In the genomic region with DNA sequence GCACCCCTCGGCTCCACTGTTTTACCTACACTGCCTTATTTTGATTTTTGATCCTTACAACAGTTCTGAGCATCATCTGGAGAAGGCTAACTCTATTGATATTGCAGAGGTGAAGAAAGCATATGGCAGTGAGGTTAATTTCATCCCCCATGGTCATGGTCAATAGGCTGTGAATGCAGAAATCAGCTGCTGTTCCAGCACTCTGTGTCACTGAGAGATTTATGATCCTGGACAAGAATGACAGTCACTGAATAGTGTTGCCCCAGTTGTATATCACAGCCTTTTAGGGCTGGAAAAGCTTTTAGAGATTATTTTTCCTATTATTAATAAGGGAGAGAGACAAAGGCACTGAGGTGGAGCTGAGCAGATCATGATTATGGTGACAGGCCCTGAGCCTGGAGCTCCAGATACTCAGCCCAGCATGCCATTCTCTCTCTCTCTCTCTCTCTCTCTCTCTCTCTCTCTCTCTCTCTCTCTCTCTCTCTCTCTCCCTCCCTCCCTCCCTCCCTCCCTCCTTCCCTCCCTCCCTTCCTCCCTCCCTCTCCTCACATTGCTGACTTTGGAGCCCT, we compare ENCODE assay signal across 20 mouse cellular contexts.
DNase-seq lines count a peak whose midpoint lies in the region; ATAC-seq and TF ChIP-seq lines count a peak whose summit lies in the region.
"Had no signal": no experiment of that assay in that cellular context is flagged by ENCODE, and none has a peak within 500 bp of the region (broad histone marks: within the 10 kb centered on the region; RNA-seq: fewer than 3 reads in every experiment).

No protein-coding gene starts in this region.

- ATAC-seq in hindbrain, embryonic 13.5 days (ENCODE audit: low FRiP score): peak; percentile 74; the same call in 1 of the 2 replicates
- peak; percentile 42; the same call in 1 of the 2 replicates for ATAC-seq in midbrain, embryonic 16.5 days

- H3K36me3 ChIP-seq in heart, embryonic 10.5 days: no peaks in the 10 kb centered on the region
- no peaks in the 10 kb centered on the region for H3K36me3 ChIP-seq in hindbrain, embryonic 13.5 days
- no peaks in the 10 kb centered on the region for H3K36me3 ChIP-seq in midbrain, embryonic 16.5 days (ENCODE audit: control insufficient read depth, insufficient read depth, low read length)
- H3K36me3 ChIP-seq: embryonic facial prominence, embryonic 13.5 days; heart, embryonic 13.5 days; limb, embryonic 13.5 days; lung, embryonic 15.5 days; midbrain, embryonic 12.5 days had no signal

- no peak overlapping the region for H3K27ac ChIP-seq in heart, embryonic 10.5 days
- H3K27ac ChIP-seq in hindbrain, embryonic 13.5 days: peak overlapping the region; percentile 78
- H3K27ac ChIP-seq in midbrain, embryonic 16.5 days (ENCODE audit: low read length): peak overlapping the region; percentile 65
- H3K27ac ChIP-seq: embryonic facial prominence, embryonic 13.5 days; limb, embryonic 13.5 days; liver, embryonic 14.5 days; lung, embryonic 15.5 days; midbrain, embryonic 12.5 days; stomach, postnatal 0 days had no signal

- 74% methylated on average over 1 of the region's 1 CpGs for WGBS in heart, embryonic 10.5 days
- 62% methylated on average over 1 of the region's 1 CpGs for WGBS in hindbrain, embryonic 13.5 days
- 71% methylated on average over 1 of the region's 1 CpGs for WGBS in midbrain, embryonic 16.5 days

- DNase-seq in heart, adult 11 months: peak; percentile 34
- no peak for DNase-seq in heart, embryonic 10.5 days (ENCODE audit: low spot score)
- peak; percentile 35 for DNase-seq in brain, embryonic 14.5 days (ENCODE audit: low read depth)
- DNase-seq in ovary, postnatal 10 days (ENCODE audit: low spot score): no peak
- no peak for DNase-seq in right cerebral cortex, postnatal 14 days
- DNase-seq in kidney, adult 8-10 months: no peak
- DNase-seq: adrenal gland, postnatal 25 days; cerebellum, adult 11-12 months; kidney, postnatal 36 days; lung, postnatal 4 days; right cerebral cortex, postnatal 4 days had no signal

- H3K27me3 ChIP-seq in heart, embryonic 10.5 days (ENCODE audit: insufficient read depth, poor library complexity, severe bottlenecking): no peaks in the 10 kb centered on the region
- H3K27me3 ChIP-seq in hindbrain, embryonic 13.5 days: no peaks in the 10 kb centered on the region
- H3K27me3 ChIP-seq in midbrain, embryonic 16.5 days (ENCODE audit: control insufficient read depth, insufficient read depth, low read depth, low read length): no peaks in the 10 kb centered on the region
- H3K27me3 ChIP-seq: embryonic facial prominence, embryonic 13.5 days; heart, embryonic 13.5 days; limb, embryonic 13.5 days; lung, embryonic 15.5 days; midbrain, embryonic 12.5 days had no signal

- TF ChIP-seq POLR2A in brain, embryonic 14.5 days (IDR thresholded peaks at IDR 0.05; ENCODE audit: borderline replicate concordance, extremely low read depth, insufficient read depth, insufficient read length, poor library complexity, severe bottlenecking): no peak

- H3K9me3 ChIP-seq in heart, embryonic 10.5 days: no peaks in the 10 kb centered on the region
- no peaks in the 10 kb centered on the region for H3K9me3 ChIP-seq in hindbrain, embryonic 13.5 days
- no peaks in the 10 kb centered on the region for H3K9me3 ChIP-seq in midbrain, embryonic 16.5 days (replicated peaks; ENCODE audit: control insufficient read depth, low read length, poor library complexity, severe bottlenecking)
- H3K9me3 ChIP-seq: embryonic facial prominence, embryonic 13.5 days; heart, embryonic 13.5 days; limb, embryonic 13.5 days; lung, embryonic 15.5 days; midbrain, embryonic 12.5 days had no signal

- no peak overlapping the region for H3K4me2 ChIP-seq in hindbrain, embryonic 13.5 days
- H3K4me2 ChIP-seq in midbrain, embryonic 16.5 days (ENCODE audit: low read length): no peak overlapping the region
- H3K4me2 ChIP-seq: embryonic facial prominence, embryonic 13.5 days; limb, embryonic 13.5 days; lung, embryonic 15.5 days; midbrain, embryonic 12.5 days had no signal

- peaks cover 6% of the 10 kb centered on the region; the same call in 1 of the 2 replicates for H3K4me1 ChIP-seq in heart, embryonic 10.5 days
- peaks cover 16% of the 10 kb centered on the region for H3K4me1 ChIP-seq in hindbrain, embryonic 13.5 days (replicated peaks)
- H3K4me1 ChIP-seq in midbrain, embryonic 16.5 days (ENCODE audit: control insufficient read depth, insufficient read depth, low read length): peaks cover 11% of the 10 kb centered on the region
- H3K4me1 ChIP-seq: lung, embryonic 15.5 days; midbrain, embryonic 12.5 days had no signal

- no peak for TF ChIP-seq CTCF in brain, embryonic 14.5 days (IDR thresholded peaks at IDR 0.05; ENCODE audit: borderline replicate concordance, extremely low read depth, insufficient read depth, insufficient read length)

- no peak overlapping the region for H3K4me3 ChIP-seq in heart, embryonic 10.5 days
- no peak overlapping the region for H3K4me3 ChIP-seq in hindbrain, embryonic 13.5 days
- no peak overlapping the region for H3K4me3 ChIP-seq in midbrain, embryonic 16.5 days (ENCODE audit: low read depth, low read length)
- H3K4me3 ChIP-seq: embryonic facial prominence, embryonic 13.5 days; heart, embryonic 13.5 days; limb, embryonic 13.5 days; lung, embryonic 15.5 days; midbrain, embryonic 12.5 days had no signal

- no peak overlapping the region for H3K9ac ChIP-seq in hindbrain, embryonic 13.5 days
- no peak overlapping the region for H3K9ac ChIP-seq in midbrain, embryonic 16.5 days (ENCODE audit: low read depth, low read length)
- H3K9ac ChIP-seq: embryonic facial prominence, embryonic 13.5 days; heart, embryonic 13.5 days; limb, embryonic 13.5 days; liver, embryonic 14.5 days; lung, embryonic 15.5 days; midbrain, embryonic 12.5 days had no signal

Comparison
In these comparisons a context has a peak if more than half of its experiments do, and no peak if none do; other contexts are left out.
1. DNase-seq: peak in heart, adult 11 months (single experiment) and brain, embryonic 14.5 days (single experiment); none in heart, embryonic 10.5 days (single experiment), ovary, postnatal 10 days (single experiment), right cerebral cortex, postnatal 14 days (single experiment) and kidney, adult 8-10 months (0 of 2).